In the genomic region with DNA sequence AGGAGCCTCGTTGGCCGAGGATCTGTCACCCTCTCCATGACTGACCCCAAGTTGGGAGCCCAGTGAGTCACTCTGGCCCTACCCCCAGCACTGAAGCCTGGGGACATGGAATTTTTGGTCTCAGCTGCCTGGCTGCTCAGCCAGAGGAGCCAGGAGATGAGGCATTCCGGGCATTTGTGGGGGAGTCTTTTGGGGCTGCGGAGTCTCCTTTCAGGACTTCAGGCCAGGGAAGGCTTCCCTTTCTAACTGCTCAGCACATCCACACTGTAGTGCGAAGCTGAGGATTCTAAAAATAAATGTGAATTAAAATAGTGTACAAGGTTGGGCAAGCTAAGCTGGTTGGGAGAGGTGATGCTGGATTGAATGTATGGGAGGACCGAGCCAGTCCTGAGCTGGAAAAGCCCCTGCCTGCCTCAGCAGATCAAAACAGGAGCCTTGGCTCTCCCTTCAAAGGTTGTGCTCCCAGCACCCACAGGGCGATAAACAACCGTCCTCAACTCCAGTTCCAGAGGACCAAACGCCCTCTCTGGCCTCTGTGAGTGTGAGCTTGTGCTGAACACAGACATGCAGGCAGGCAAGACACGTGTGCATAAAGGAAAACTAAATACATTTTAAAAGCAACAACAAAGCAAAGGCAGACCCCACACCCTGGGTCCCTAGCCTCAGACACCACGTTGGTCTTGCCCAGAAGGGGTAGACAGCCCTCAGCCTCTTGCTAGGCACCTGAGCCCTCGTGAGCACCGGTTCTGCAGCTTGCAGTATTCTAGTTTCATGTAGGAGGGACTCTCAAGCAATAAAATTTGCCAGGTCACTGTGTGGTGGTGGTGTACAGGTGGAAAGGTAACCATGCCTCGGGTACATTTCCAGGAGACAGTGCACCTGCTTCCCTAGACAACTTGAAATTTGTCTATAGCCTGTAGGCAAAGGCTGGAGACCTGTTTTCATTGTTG, we compare ENCODE assay signal across 10 mouse cellular contexts. TPM values are rescaled to one million over a fixed set of nuclear protein-coding genes. Genes with fewer than 3 reads are reported as not detected.
DNase-seq lines count a peak whose midpoint lies in the region; ATAC-seq and TF ChIP-seq lines count a peak whose summit lies in the region.
"Had no signal": no experiment of that assay in that cellular context is flagged by ENCODE, and none has a peak within 500 bp of the region (broad histone marks: within the 10 kb centered on the region; RNA-seq: fewer than 3 reads in every experiment).

No protein-coding gene starts in this region.

- peaks cover 14% of the 10 kb centered on the region for H3K4me1 ChIP-seq in forebrain, embryonic 14.5 days (ENCODE audit: control insufficient read depth, insufficient read depth, low read length)
- peaks cover 32% of the 10 kb centered on the region for H3K4me1 ChIP-seq in forebrain, embryonic 15.5 days
- H3K4me1 ChIP-seq in midbrain, embryonic 10.5 days: peaks cover 57% of the 10 kb centered on the region
- H3K4me1 ChIP-seq in midbrain, embryonic 11.5 days (ENCODE audit: control insufficient read depth, insufficient read depth, low read length): peaks cover 10% of the 10 kb centered on the region
- peaks cover 86% of the 10 kb centered on the region for H3K4me1 ChIP-seq in kidney, embryonic 15.5 days
- H3K4me1 ChIP-seq in stomach, postnatal 0 days (replicated peaks; ENCODE audit: control insufficient read depth, insufficient read depth): peaks cover 15% of the 10 kb centered on the region
- H3K4me1 ChIP-seq in forebrain, embryonic 16.5 days (replicated peaks; ENCODE audit: control insufficient read depth, insufficient read depth, low read length): peaks cover 26% of the 10 kb centered on the region

- peaks cover 50% of the 10 kb centered on the region for H3K27me3 ChIP-seq in forebrain, embryonic 14.5 days (replicated peaks; ENCODE audit: control insufficient read depth, insufficient read depth, low read length)
- peaks cover 47% of the 10 kb centered on the region for H3K27me3 ChIP-seq in forebrain, embryonic 15.5 days
- H3K27me3 ChIP-seq in midbrain, embryonic 10.5 days (ENCODE audit: low read depth, poor library complexity, severe bottlenecking): peaks cover 95% of the 10 kb centered on the region
- H3K27me3 ChIP-seq in midbrain, embryonic 11.5 days (ENCODE audit: control insufficient read depth, insufficient read depth, low read length): peaks cover 55% of the 10 kb centered on the region
- H3K27me3 ChIP-seq in kidney, embryonic 15.5 days: peaks cover 27% of the 10 kb centered on the region
- H3K27me3 ChIP-seq in stomach, postnatal 0 days (ENCODE audit: control insufficient read depth, insufficient read depth, low read length): no peaks in the 10 kb centered on the region; the same call in 1 of the 2 replicates
- H3K27me3 ChIP-seq in forebrain, embryonic 16.5 days (replicated peaks; ENCODE audit: control insufficient read depth, insufficient read depth, low read length): peaks cover 31% of the 10 kb centered on the region

- no peak for TF ChIP-seq CTCF in stomach, postnatal 0 days (IDR thresholded peaks at IDR 0.05; ENCODE audit: low read depth)

- no peak overlapping the region for H3K4me3 ChIP-seq in forebrain, embryonic 14.5 days (ENCODE audit: low read depth, low read length)
- no peak overlapping the region for H3K4me3 ChIP-seq in forebrain, embryonic 15.5 days
- no peak overlapping the region for H3K4me3 ChIP-seq in midbrain, embryonic 10.5 days
- H3K4me3 ChIP-seq in midbrain, embryonic 11.5 days (ENCODE audit: low read depth, low read length): no peak overlapping the region
- H3K4me3 ChIP-seq in kidney, embryonic 15.5 days (replicated peaks): no peak overlapping the region
- H3K4me3 ChIP-seq in stomach, postnatal 0 days (ENCODE audit: low read depth, low read length): no peak overlapping the region
- no peak overlapping the region for H3K4me3 ChIP-seq in forebrain, embryonic 16.5 days (replicated peaks; ENCODE audit: low read length)
- H3K4me3 ChIP-seq: neural tube, embryonic 12.5 days had no signal

- H3K36me3 ChIP-seq in forebrain, embryonic 14.5 days (ENCODE audit: control insufficient read depth, insufficient read depth, low read length): no peaks in the 10 kb centered on the region
- H3K36me3 ChIP-seq in forebrain, embryonic 15.5 days: no peaks in the 10 kb centered on the region
- H3K36me3 ChIP-seq in midbrain, embryonic 10.5 days: no peaks in the 10 kb centered on the region
- H3K36me3 ChIP-seq in midbrain, embryonic 11.5 days (ENCODE audit: control insufficient read depth, insufficient read depth, low read length): no peaks in the 10 kb centered on the region
- no peaks in the 10 kb centered on the region for H3K36me3 ChIP-seq in kidney, embryonic 15.5 days
- no peaks in the 10 kb centered on the region for H3K36me3 ChIP-seq in stomach, postnatal 0 days (ENCODE audit: control insufficient read depth, insufficient read depth, low read length)
- H3K36me3 ChIP-seq in forebrain, embryonic 16.5 days (ENCODE audit: control insufficient read depth, insufficient read depth): no peaks in the 10 kb centered on the region
- H3K36me3 ChIP-seq: neural tube, embryonic 12.5 days had no signal

- ATAC-seq in forebrain, embryonic 14.5 days: no peak
- no peak for ATAC-seq in forebrain, embryonic 15.5 days (replicated peaks)
- ATAC-seq in midbrain, embryonic 11.5 days (ENCODE audit: low FRiP score): no peak
- peak; percentile 22; the same call in 1 of the 2 replicates for ATAC-seq in kidney, embryonic 15.5 days (replicated peaks; ENCODE audit: low FRiP score)
- ATAC-seq in stomach, postnatal 0 days (ENCODE audit: low FRiP score, low TSS enrichment): peak; percentile 2; the same call in 1 of the 2 replicates
- no peak for ATAC-seq in forebrain, embryonic 16.5 days

- no peaks in the 10 kb centered on the region for H3K9me3 ChIP-seq in forebrain, embryonic 14.5 days (replicated peaks; ENCODE audit: control insufficient read depth, low read length)
- no peaks in the 10 kb centered on the region for H3K9me3 ChIP-seq in forebrain, embryonic 15.5 days
- H3K9me3 ChIP-seq in midbrain, embryonic 10.5 days (replicated peaks): no peaks in the 10 kb centered on the region
- no peaks in the 10 kb centered on the region for H3K9me3 ChIP-seq in midbrain, embryonic 11.5 days (ENCODE audit: control insufficient read depth, low read length)
- H3K9me3 ChIP-seq in kidney, embryonic 15.5 days (replicated peaks): no peaks in the 10 kb centered on the region
- no peaks in the 10 kb centered on the region for H3K9me3 ChIP-seq in stomach, postnatal 0 days (ENCODE audit: control insufficient read depth, low read length)
- no peaks in the 10 kb centered on the region for H3K9me3 ChIP-seq in forebrain, embryonic 16.5 days (ENCODE audit: control insufficient read depth, low read length)
- H3K9me3 ChIP-seq: neural tube, embryonic 12.5 days had no signal

- H3K9ac ChIP-seq in forebrain, embryonic 14.5 days (ENCODE audit: low read length): no peak overlapping the region
- no peak overlapping the region for H3K9ac ChIP-seq in forebrain, embryonic 15.5 days (replicated peaks)
- no peak overlapping the region for H3K9ac ChIP-seq in midbrain, embryonic 11.5 days (ENCODE audit: low read length)
- no peak overlapping the region for H3K9ac ChIP-seq in kidney, embryonic 15.5 days
- H3K9ac ChIP-seq in stomach, postnatal 0 days (ENCODE audit: low read length): no peak overlapping the region
- no peak overlapping the region for H3K9ac ChIP-seq in forebrain, embryonic 16.5 days (replicated peaks; ENCODE audit: low read depth, low read length)
- H3K9ac ChIP-seq: neural tube, embryonic 12.5 days had no signal

- TF ChIP-seq EP300 in stomach, postnatal 0 days (optimal IDR thresholded peaks at IDR 0.05): no peak

- DNase-seq in forebrain, embryonic 14.5 days (ENCODE audit: low spot score): no peak
- DNase-seq in midbrain, embryonic 10.5 days (ENCODE audit: low spot score): no peak
- no peak for DNase-seq in midbrain, embryonic 11.5 days (ENCODE audit: low spot score, missing footprints)
- DNase-seq in stomach, postnatal 0 days (ENCODE audit: low spot score): no peak
- DNase-seq in lung, adult 18-20 months: no peak
- DNase-seq: cerebellum, adult 9-11 months had no signal

- no peak overlapping the region for H3K4me2 ChIP-seq in forebrain, embryonic 14.5 days (ENCODE audit: low read length)
- no peak overlapping the region for H3K4me2 ChIP-seq in forebrain, embryonic 15.5 days (replicated peaks)
- no peak overlapping the region for H3K4me2 ChIP-seq in midbrain, embryonic 11.5 days
- peak overlapping the region; percentile 83 for H3K4me2 ChIP-seq in kidney, embryonic 15.5 days
- H3K4me2 ChIP-seq in stomach, postnatal 0 days (replicated peaks; ENCODE audit: low read depth): no peak overlapping the region
- no peak overlapping the region for H3K4me2 ChIP-seq in forebrain, embryonic 16.5 days (ENCODE audit: low read length)

- WGBS in forebrain, embryonic 14.5 days: 26% methylated on average over 14 of the region's 14 CpGs
- WGBS in forebrain, embryonic 15.5 days: 29% methylated on average over 14 of the region's 14 CpGs
- 24% methylated on average over 14 of the region's 14 CpGs for WGBS in midbrain, embryonic 10.5 days
- 21% methylated on average over 14 of the region's 14 CpGs for WGBS in midbrain, embryonic 11.5 days
- 23% methylated on average over 14 of the region's 14 CpGs for whole genome bisulfite sequencing in kidney, embryonic 15.5 days
- 52% methylated on average over 14 of the region's 14 CpGs for WGBS in stomach, postnatal 0 days
- 25% methylated on average over 14 of the region's 14 CpGs for WGBS in forebrain, embryonic 16.5 days

- H3K27ac ChIP-seq in forebrain, embryonic 14.5 days (ENCODE audit: low read depth, low read length): 0 out of 2 replicates have a peak overlapping the region, but pooled peaks have one; percentile 9
- H3K27ac ChIP-seq in forebrain, embryonic 15.5 days (replicated peaks): no peak overlapping the region
- 0 out of 2 replicates have a peak overlapping the region, but pooled peaks have one; percentile 73 for H3K27ac ChIP-seq in midbrain, embryonic 10.5 days (replicated peaks)
- no peak overlapping the region for H3K27ac ChIP-seq in midbrain, embryonic 11.5 days (ENCODE audit: low read depth, low read length)
- peak overlapping the region; percentile 89 for H3K27ac ChIP-seq in kidney, embryonic 15.5 days
- peak overlapping the region; percentile 70 for H3K27ac ChIP-seq in stomach, postnatal 0 days (replicated peaks)
- H3K27ac ChIP-seq in forebrain, embryonic 16.5 days (ENCODE audit: low read length): no peak overlapping the region
- H3K27ac ChIP-seq: neural tube, embryonic 12.5 days had no signal

RNA-seq across cellular contexts. Expression of a gene that starts 11.1 kb away (rescaled TPM):
- 0.28 and 1.1 TPM in 2 replicates for polyA plus RNA-seq in forebrain, embryonic 14.5 days (2014; fragmentation: Nextera tagmentation; extraction: Ambion mirVana)
- 0.51 and 1.1 TPM in 2 replicates for polyA plus RNA-seq in forebrain, embryonic 15.5 days (2015; fragmentation: Nextera tagmentation; extraction: Ambion mirVana)
- 1.6 and 2.4 TPM in 2 replicates for polyA plus RNA-seq in midbrain, embryonic 10.5 days (2016; fragmentation: Nextera tagmentation; extraction: Ambion mirVana)
- polyA plus RNA-seq in midbrain, embryonic 11.5 days (2014; fragmentation: Nextera tagmentation; extraction: Ambion mirVana): 1.1 and 2.3 TPM in 2 replicates
- polyA plus RNA-seq in kidney, embryonic 15.5 days (2015; fragmentation: Nextera tagmentation; extraction: Ambion mirVana): 19.5 and 22.9 TPM in 2 replicates
- polyA plus RNA-seq in stomach, postnatal 0 days (2015; fragmentation: Nextera tagmentation; extraction: Ambion mirVana): 14.5 and 15.6 TPM in 2 replicates
- 0.63 and 0.84 TPM in 2 replicates for polyA plus RNA-seq in forebrain, embryonic 16.5 days (2015; fragmentation: Nextera tagmentation; extraction: Ambion mirVana)

RNA-seq across cellular contexts. Expression of a gene that starts 14.3 kb away (rescaled TPM):
- 2.2 and 2.7 TPM in 2 replicates for polyA plus RNA-seq in forebrain, embryonic 14.5 days (2014; fragmentation: Nextera tagmentation; extraction: Ambion mirVana)
- polyA plus RNA-seq in forebrain, embryonic 15.5 days (2015; fragmentation: Nextera tagmentation; extraction: Ambion mirVana): 1.7 and 2.0 TPM in 2 replicates
- 3.7 and 4.3 TPM in 2 replicates for polyA plus RNA-seq in midbrain, embryonic 10.5 days (2016; fragmentation: Nextera tagmentation; extraction: Ambion mirVana)
- polyA plus RNA-seq in midbrain, embryonic 11.5 days (2014; fragmentation: Nextera tagmentation; extraction: Ambion mirVana): 2.3 and 2.9 TPM in 2 replicates
- polyA plus RNA-seq in kidney, embryonic 15.5 days (2015; fragmentation: Nextera tagmentation; extraction: Ambion mirVana): 16.8 and 17.8 TPM in 2 replicates
- polyA plus RNA-seq in stomach, postnatal 0 days (2015; fragmentation: Nextera tagmentation; extraction: Ambion mirVana): 7.3 and 8.6 TPM in 2 replicates
- 1.9 and 2.5 TPM in 2 replicates for polyA plus RNA-seq in forebrain, embryonic 16.5 days (2015; fragmentation: Nextera tagmentation; extraction: Ambion mirVana)

RNA-seq across cellular contexts. Expression of a gene that starts 24.5 kb away (rescaled TPM):
- 2.4 and 2.8 TPM in 2 replicates for polyA plus RNA-seq in forebrain, embryonic 14.5 days (2014; fragmentation: Nextera tagmentation; extraction: Ambion mirVana)
- 1.6 and 2.2 TPM in 2 replicates for polyA plus RNA-seq in forebrain, embryonic 15.5 days (2015; fragmentation: Nextera tagmentation; extraction: Ambion mirVana)
- not detected in 2 replicates for polyA plus RNA-seq in midbrain, embryonic 10.5 days (2016; fragmentation: Nextera tagmentation; extraction: Ambion mirVana)
- polyA plus RNA-seq in midbrain, embryonic 11.5 days (2014; fragmentation: Nextera tagmentation; extraction: Ambion mirVana): not detected in 2 replicates
- polyA plus RNA-seq in kidney, embryonic 15.5 days (2015; fragmentation: Nextera tagmentation; extraction: Ambion mirVana): 5.5 and 7.0 TPM in 2 replicates
- 2.2 TPM in 2 replicates for polyA plus RNA-seq in stomach, postnatal 0 days (2015; fragmentation: Nextera tagmentation; extraction: Ambion mirVana)
- polyA plus RNA-seq in forebrain, embryonic 16.5 days (2015; fragmentation: Nextera tagmentation; extraction: Ambion mirVana): 1.3 and 4.5 TPM in 2 replicates

RNA-seq across cellular contexts. Expression of a gene that starts 53.6 kb away (rescaled TPM):
- 28.8 and 34.6 TPM in 2 replicates for polyA plus RNA-seq in forebrain, embryonic 14.5 days (2014; fragmentation: Nextera tagmentation; extraction: Ambion mirVana)
- 33.9 and 35.5 TPM in 2 replicates for polyA plus RNA-seq in forebrain, embryonic 15.5 days (2015; fragmentation: Nextera tagmentation; extraction: Ambion mirVana)
- polyA plus RNA-seq in midbrain, embryonic 10.5 days (2016; fragmentation: Nextera tagmentation; extraction: Ambion mirVana): 31.4 and 32.0 TPM in 2 replicates
- 28.1 and 28.2 TPM in 2 replicates for polyA plus RNA-seq in midbrain, embryonic 11.5 days (2014; fragmentation: Nextera tagmentation; extraction: Ambion mirVana)
- 31.9 and 40.0 TPM in 2 replicates for polyA plus RNA-seq in kidney, embryonic 15.5 days (2015; fragmentation: Nextera tagmentation; extraction: Ambion mirVana)
- 18.6 and 18.7 TPM in 2 replicates for polyA plus RNA-seq in stomach, postnatal 0 days (2015; fragmentation: Nextera tagmentation; extraction: Ambion mirVana)
- 33.6 and 39.9 TPM in 2 replicates for polyA plus RNA-seq in forebrain, embryonic 16.5 days (2015; fragmentation: Nextera tagmentation; extraction: Ambion mirVana)

RNA-seq across cellular contexts. Expression of a gene that starts 54.5 kb away (rescaled TPM):
- 0.84 and 0.99 TPM in 2 replicates for polyA plus RNA-seq in forebrain, embryonic 14.5 days (2014; fragmentation: Nextera tagmentation; extraction: Ambion mirVana)
- polyA plus RNA-seq in forebrain, embryonic 15.5 days (2015; fragmentation: Nextera tagmentation; extraction: Ambion mirVana): 0.55 and 0.79 TPM in 2 replicates
- 7.8 and 10.4 TPM in 2 replicates for polyA plus RNA-seq in midbrain, embryonic 10.5 days (2016; fragmentation: Nextera tagmentation; extraction: Ambion mirVana)
- polyA plus RNA-seq in midbrain, embryonic 11.5 days (2014; fragmentation: Nextera tagmentation; extraction: Ambion mirVana): 4.2 and 6.0 TPM in 2 replicates
- 91.7 and 93.3 TPM in 2 replicates for polyA plus RNA-seq in kidney, embryonic 15.5 days (2015; fragmentation: Nextera tagmentation; extraction: Ambion mirVana)
- polyA plus RNA-seq in stomach, postnatal 0 days (2015; fragmentation: Nextera tagmentation; extraction: Ambion mirVana): 12.5 and 14.4 TPM in 2 replicates
- 0.23 and 1.1 TPM in 2 replicates for polyA plus RNA-seq in forebrain, embryonic 16.5 days (2015; fragmentation: Nextera tagmentation; extraction: Ambion mirVana)

Comparison
In these comparisons a context has a peak if more than half of its experiments do, and no peak if none do; other contexts are left out.
1. H3K27ac ChIP-seq: peak in forebrain, embryonic 14.5 days (single experiment), midbrain, embryonic 10.5 days (single experiment), kidney, embryonic 15.5 days (single experiment) and stomach, postnatal 0 days (single experiment); none in forebrain, embryonic 15.5 days (single experiment), midbrain, embryonic 11.5 days (single experiment) and forebrain, embryonic 16.5 days (single experiment).
2. ATAC-seq: peak in kidney, embryonic 15.5 days (single experiment) and stomach, postnatal 0 days (single experiment); none in forebrain, embryonic 14.5 days (single experiment), forebrain, embryonic 15.5 days (single experiment), midbrain, embryonic 11.5 days (single experiment) and forebrain, embryonic 16.5 days (single experiment).